Mouse (Mus musculus): ENCODE results near the gene Spn.
A peak's percentile ranks its signal among the peaks of the same experiment; 100 is the strongest.

GRCm38 (mm10) chr7:127137262-127138017, at the start of gene Spn:
- peak; percentile 52; the same call in 1 of the 2 replicates for TF ChIP-seq POLR2A (IDR thresholded peaks at IDR 0.05; ENCODE audit: borderline replicate concordance, control insufficient read depth, low read depth, low read length)
- TF ChIP-seq CTCF (IDR thresholded peaks at IDR 0.05; ENCODE audit: control insufficient read depth, insufficient read depth, low read length), result no peak
